Mouse (Mus musculus) lung, embryonic 15.5 days (tissue): Measurements from ENCODE around the gene Zfpm1. TPM values are rescaled to one million over a fixed set of nuclear protein-coding genes. Genes with fewer than 3 reads are reported as not detected.
"Not testable (repeated sequence)": the region's sequence is repeated elsewhere in the genome, so short reads cannot be mapped to it uniquely, and the experiment has no call there.

ENCODE experiments used
- ATAC-seq: fragments of 200-750 bp; cut with Nextera tagmentation; 2 replicates; pipeline ENCODE4 v1.8.0; 2017; ENCODE audit warnings: moderate number of reproducible peaks, borderline replicate concordance; ENCODE audit not compliant: low FRiP score, low TSS enrichment; ENCODE audit errors: extremely low read depth
- H3K27ac ChIP-seq: fragments of 300-500 bp; sonication (generic); 2 replicates; pipeline ENCODE4 v1.5.1; 2015; ENCODE audit warnings: moderate library complexity, mild to moderate bottlenecking, inconsistent platforms
- H3K27me3 ChIP-seq: fragments of 300-500 bp; sonication (generic); 2 replicates; pipeline ENCODE4 v1.6.1; 2015; ENCODE audit warnings: inconsistent platforms
- H3K36me3 ChIP-seq: fragments of 300-500 bp; sonication (generic); 2 replicates; pipeline ENCODE4 v1.6.1; 2015; ENCODE audit warnings: inconsistent platforms
- H3K4me1 ChIP-seq: fragments of 300-500 bp; sonication (generic); 2 replicates; pipeline ENCODE4 v1.6.1; 2015; ENCODE audit warnings: inconsistent platforms
- H3K4me2 ChIP-seq: fragments of 300-500 bp; sonication (generic); 2 replicates; pipeline ENCODE4 v1.6.1; 2015; ENCODE audit warnings: inconsistent platforms, mild to moderate bottlenecking, moderate library complexity
- H3K4me3 ChIP-seq: fragments of 300-500 bp; sonication (generic); 2 replicates; pipeline ENCODE4 v1.5.1; 2015; ENCODE audit warnings: mild to moderate bottlenecking, inconsistent platforms
- H3K9ac ChIP-seq: fragments of 300-500 bp; sonication (generic); 2 replicates; pipeline ENCODE4 v1.6.1; 2015; ENCODE audit warnings: inconsistent platforms
- H3K9me3 ChIP-seq: fragments of 300-500 bp; sonication (generic); 2 replicates; pipeline ENCODE4 v1.6.1; 2016; ENCODE audit warnings: inconsistent platforms
- WGBS: fragments of 180-500 bp; shearing (Covaris S2); methylation state at CpG from one replicate; pipeline ENCODE4 v1.1.7; 2015; 5-methylcytosine and 5-hydroxymethylcytosine counted together
- polyA plus RNA-seq: library from polyadenylated mRNA; unstranded; fragments of >200 nt; fragmentation: Nextera tagmentation; extraction: Ambion mirVana; gene quantifications from 2 replicates; pipeline ENCODE4 v1.2.1, GENCODE M21; 2015

Zfpm1 gene
- polyA plus RNA-seq, 1 experiment from 2014 or later: 1.3 TPM

- H3K27ac ChIP-seq: no peak overlapping the region
- 48% methylated on average over 3 of the region's 3 CpGs for WGBS
- ATAC-seq: no peak
- H3K9ac ChIP-seq: no peak overlapping the region
- H3K4me2 ChIP-seq: no peak overlapping the region
- H3K4me3 ChIP-seq: no peak overlapping the region
- no peaks in the 10 kb centered on the region for H3K27me3 ChIP-seq
- H3K9me3 ChIP-seq: no peaks in the 10 kb centered on the region
- H3K36me3 ChIP-seq: no peaks in the 10 kb centered on the region
- H3K4me1 ChIP-seq: peaks cover 39% of the 10 kb centered on the region
These were observed 38.6 kb downstream of the Zfpm1 start for GRCm38 (mm10) chr8:122320541-122320940.

- Histone ChIP-seq H3K36me3 (no peaks in the 10 kb centered on the region), H3K27me3 (no peaks in the 10 kb centered on the region), H3K4me3 (no peak overlapping the region), H3K4me1 (peaks cover 49% of the 10 kb centered on the region), H3K27ac (no peak overlapping the region), H3K4me2 (no peak overlapping the region), H3K9ac (no peak overlapping the region), H3K9me3 (no peaks in the 10 kb centered on the region)
- WGBS: 51% methylated on average over 10 of the region's 10 CpGs
- ATAC-seq: no peak
These were observed 39.5 kb downstream of the Zfpm1 start for GRCm38 (mm10) chr8:122321455-122321921.

GRCm38 (mm10) chr8:122322126-122322525 lies 40.2 kb downstream of the Zfpm1 start:
- Histone ChIP-seq H3K27ac (no peak overlapping the region), H3K4me2 (no peak overlapping the region), H3K4me3 (no peak overlapping the region), H3K36me3 (no peaks in the 10 kb centered on the region), H3K4me1 (peaks cover 52% of the 10 kb centered on the region), H3K27me3 (no peaks in the 10 kb centered on the region), H3K9me3 (no peaks in the 10 kb centered on the region), H3K9ac (no peak overlapping the region)
- WGBS: 80% methylated on average over 7 of the region's 7 CpGs
- ATAC-seq: no peak

GRCm38 (mm10) chr8:122322792-122323191 lies 40.9 kb downstream of the Zfpm1 start:
- H3K4me1 ChIP-seq: peaks cover 52% of the 10 kb centered on the region
- WGBS: 21% methylated on average over 11 of the region's 11 CpGs
- ATAC-seq: no peak
- H3K4me3 ChIP-seq: no peak overlapping the region
- H3K4me2 ChIP-seq: no peak overlapping the region
- H3K27me3 ChIP-seq: no peaks in the 10 kb centered on the region
- H3K9ac ChIP-seq: no peak overlapping the region
- H3K36me3 ChIP-seq: no peaks in the 10 kb centered on the region
- no peak overlapping the region for H3K27ac ChIP-seq
- H3K9me3 ChIP-seq: no peaks in the 10 kb centered on the region

- ATAC-seq: 0 out of 2 replicates have a peak, but pooled peaks have one; percentile 12
- not testable (repeated sequence) for H3K9ac ChIP-seq, H3K27me3 ChIP-seq, H3K4me2 ChIP-seq, H3K36me3 ChIP-seq, H3K4me3 ChIP-seq, H3K9me3 ChIP-seq
- peak overlapping the region; percentile 25; the same call in 1 of the 2 replicates for H3K27ac ChIP-seq
- peaks cover 50% of the 10 kb centered on the region for H3K4me1 ChIP-seq
- 14% methylated on average over 13 of the region's 13 CpGs for WGBS
These were observed 42.0 kb downstream of the Zfpm1 start for GRCm38 (mm10) chr8:122323951-122324402.

GRCm38 (mm10) chr8:122325196-122325595 lies 43.3 kb downstream of the Zfpm1 start:
- H3K9ac ChIP-seq: no peak overlapping the region
- no peaks in the 10 kb centered on the region; the same call in 1 of the 2 replicates for H3K36me3 ChIP-seq
- H3K27me3 ChIP-seq: no peaks in the 10 kb centered on the region
- H3K9me3 ChIP-seq: no peaks in the 10 kb centered on the region
- WGBS: 37% methylated on average over 2 of the region's 2 CpGs
- peaks cover 50% of the 10 kb centered on the region for H3K4me1 ChIP-seq
- H3K4me3 ChIP-seq: no peak overlapping the region
- ATAC-seq: no peak
- H3K4me2 ChIP-seq: no peak overlapping the region
- H3K27ac ChIP-seq: no peak overlapping the region

GRCm38 (mm10) chr8:122326114-122326542 lies 44.2 kb downstream of the Zfpm1 start:
- WGBS: 23% methylated on average over 14 of the region's 14 CpGs
- ATAC-seq: no peak
- Histone ChIP-seq H3K9me3 (no peaks in the 10 kb centered on the region), H3K4me2 (peak overlapping the region; percentile 2; the same call in 1 of the 2 replicates), H3K4me3 (no peak overlapping the region; the same call in 1 of the 2 replicates), H3K27ac (no peak overlapping the region), H3K36me3 (no peaks in the 10 kb centered on the region; the same call in 1 of the 2 replicates), H3K4me1 (peaks cover 60% of the 10 kb centered on the region), H3K9ac (0 out of 2 replicates have a peak overlapping the region, but pooled peaks have one; percentile 3), H3K27me3 (no peaks in the 10 kb centered on the region)

- Histone ChIP-seq H3K27me3 (0 out of 2 replicates have a peak, but pooled peaks cover 1% of the 10 kb centered on the region), H3K27ac (no peak overlapping the region), H3K4me3 (no peak overlapping the region), H3K4me1 (peaks cover 56% of the 10 kb centered on the region), H3K9ac (no peak overlapping the region), H3K4me2 (no peak overlapping the region), H3K36me3 (no peaks in the 10 kb centered on the region; the same call in 1 of the 2 replicates), H3K9me3 (no peaks in the 10 kb centered on the region)
- WGBS: 56% methylated on average over 8 of the region's 8 CpGs
- ATAC-seq: no peak
These were observed 47.1 kb downstream of the Zfpm1 start for GRCm38 (mm10) chr8:122329072-122329471.

- no peak for ATAC-seq
- Histone ChIP-seq H3K4me2 (no peak overlapping the region), H3K27me3 (peaks cover 8% of the 10 kb centered on the region; the same call in 1 of the 2 replicates), H3K36me3 (peaks cover 4% of the 10 kb centered on the region), H3K27ac (peak overlapping the region; percentile 71; the same call in 1 of the 2 replicates), H3K9ac (no peak overlapping the region), H3K4me3 (no peak overlapping the region), H3K4me1 (peaks cover 50% of the 10 kb centered on the region), H3K9me3 (no peaks in the 10 kb centered on the region)
- 83% methylated on average over 22 of the region's 22 CpGs for WGBS
These were observed 47.8 kb downstream of the Zfpm1 start for GRCm38 (mm10) chr8:122329553-122330239.

- no peak; the same call in 1 of the 2 replicates for ATAC-seq
These were observed 48.6 kb downstream of the Zfpm1 start for GRCm38 (mm10) chr8:122330446-122331133.

GRCm38 (mm10) chr8:122331134-122331523 lies 49.2 kb downstream of the Zfpm1 start:
- H3K9ac ChIP-seq: no peak overlapping the region
- H3K27ac ChIP-seq: peak overlapping the region; percentile 71
- peaks cover 4% of the 10 kb centered on the region for H3K36me3 ChIP-seq
- no peaks in the 10 kb centered on the region for H3K9me3 ChIP-seq
- H3K27me3 ChIP-seq: peaks cover 19% of the 10 kb centered on the region; the same call in 1 of the 2 replicates
- no peak overlapping the region for H3K4me2 ChIP-seq
- ATAC-seq: peak; percentile 61
- no peak overlapping the region for H3K4me3 ChIP-seq
- 36% methylated on average over 3 of the region's 3 CpGs for WGBS
- peaks cover 42% of the 10 kb centered on the region for H3K4me1 ChIP-seq

More at GRCm38 (mm10) chr8:122330446-122331133, 48.6 kb downstream of the Zfpm1 start:
- Histone ChIP-seq H3K27ac (peak overlapping the region; percentile 71), H3K9ac (peak overlapping the region; percentile 10; the same call in 1 of the 2 replicates), H3K9me3 (no peaks in the 10 kb centered on the region), H3K27me3 (peaks cover 16% of the 10 kb centered on the region; the same call in 1 of the 2 replicates), H3K4me1 (peaks cover 42% of the 10 kb centered on the region), H3K4me3 (no peak overlapping the region), H3K36me3 (peaks cover 4% of the 10 kb centered on the region), H3K4me2 (no peak overlapping the region)
- WGBS: 68% methylated on average over 12 of the region's 12 CpGs
